Mouse (Mus musculus) heart, embryonic 10.5 days (tissue): ENCODE data around the gene Gm45713. TPM values are rescaled to one million over a fixed set of nuclear protein-coding genes. Genes with fewer than 3 reads are reported as not detected.
A peak's percentile ranks its signal among the peaks of the same experiment; 100 is the strongest.
"Not testable (repeated sequence)": the region's sequence is repeated elsewhere in the genome, so short reads cannot be mapped to it uniquely, and the experiment has no call there.

Experiments
- DNase-seq: peaks from one replicate; pipeline ENCODE4 v3.0.0-alpha.2; 2017; ENCODE audit warnings: low spot score
- H3K27ac ChIP-seq: fragments of 300-500 bp; sonication (generic); 2 replicates; pipeline ENCODE4 v1.5.1; 2016; ENCODE audit warnings: mild to moderate bottlenecking
- H3K27me3 ChIP-seq: fragments of 300-500 bp; sonication (generic); 2 replicates; pipeline ENCODE4 v1.6.1; 2016; ENCODE audit warnings: mild to moderate bottlenecking; ENCODE audit not compliant: poor library complexity, insufficient read depth, severe bottlenecking
- H3K36me3 ChIP-seq: fragments of 300-500 bp; sonication (generic); 2 replicates; pipeline ENCODE4 v1.6.1; 2016; ENCODE audit warnings: mild to moderate bottlenecking, moderate library complexity
- H3K4me1 ChIP-seq: fragments of 300-500 bp; sonication (generic); 2 replicates; pipeline ENCODE4 v1.6.1; 2016; ENCODE audit warnings: mild to moderate bottlenecking
- H3K4me3 ChIP-seq: fragments of 300-500 bp; sonication (generic); 2 replicates; pipeline ENCODE4 v1.5.1; 2016; ENCODE audit warnings: mild to moderate bottlenecking, moderate library complexity
- H3K9me3 ChIP-seq: fragments of 300-500 bp; sonication (generic); 2 replicates; pipeline ENCODE4 v1.6.1; 2016; ENCODE audit warnings: mild to moderate bottlenecking, moderate library complexity
- WGBS: fragments of 180-500 bp; shearing (Covaris S2); methylation state at CpG from one replicate; pipeline ENCODE4 v1.1.7; 2016; 5-methylcytosine and 5-hydroxymethylcytosine counted together
- polyA plus RNA-seq: library from polyadenylated mRNA; unstranded; fragments of >200 nt; fragmentation: Nextera tagmentation; extraction: Ambion mirVana; gene quantifications from 2 replicates; pipeline ENCODE4 v1.2.1, GENCODE M21; 2016

The Gm45713 gene
- polyA plus RNA-seq, 1 experiment from 2014 or later, result 0.58 TPM

DNA sequence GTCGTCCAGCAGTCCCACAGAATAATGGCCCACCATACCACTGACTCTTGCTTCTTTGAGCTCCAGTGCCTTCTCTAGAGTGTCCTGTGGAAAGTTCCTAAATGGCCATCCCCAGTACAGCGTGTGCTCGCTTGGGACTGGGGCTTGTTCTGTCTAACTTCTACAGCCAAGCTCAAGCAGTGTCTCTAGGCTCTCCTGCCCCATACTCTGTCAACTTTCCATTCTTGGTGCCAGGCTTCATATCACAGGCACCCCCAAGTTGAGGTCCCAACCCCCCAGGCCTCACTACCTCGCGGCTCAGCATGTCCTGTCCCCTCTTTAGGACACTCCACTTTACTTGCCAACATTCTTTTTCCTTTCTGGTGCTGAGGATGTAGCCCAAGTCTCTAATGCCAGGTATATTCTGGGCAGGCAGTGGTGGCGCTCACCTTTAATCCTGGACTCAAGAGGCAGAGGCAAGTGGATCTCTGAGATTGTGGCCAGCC, 24.3 kb upstream of the Gm45713 start:
- H3K27ac ChIP-seq, result no peak overlapping the region
- H3K4me3 ChIP-seq, result no peak overlapping the region
- 90% methylated on average over 6 of the region's 6 CpGs for WGBS
- peaks cover 31% of the 10 kb centered on the region for H3K27me3 ChIP-seq
- peaks cover 35% of the 10 kb centered on the region for H3K36me3 ChIP-seq
- no peaks in the 10 kb centered on the region for H3K9me3 ChIP-seq
- peaks cover 23% of the 10 kb centered on the region for H3K4me1 ChIP-seq
- DNase-seq, result no peak

DNA sequence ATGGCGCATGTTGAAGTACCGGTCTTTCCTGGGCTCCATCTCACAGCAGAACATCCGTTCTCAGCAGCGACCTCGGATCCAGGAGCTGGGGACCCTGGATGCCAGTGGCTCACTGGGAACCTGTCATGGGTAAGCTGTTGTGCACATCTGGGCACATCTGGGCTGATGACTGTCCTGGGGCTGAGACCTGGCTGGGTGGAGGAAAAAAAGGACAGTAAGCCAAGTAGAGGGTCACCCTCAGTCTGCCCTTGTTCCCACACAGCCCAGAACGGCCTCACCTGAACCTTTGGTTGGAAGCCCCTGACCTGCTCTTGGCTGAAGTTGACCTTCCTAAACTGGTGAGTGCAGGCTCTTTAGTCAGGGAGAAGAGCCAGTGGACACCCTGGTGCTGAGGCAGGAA, 23.0 kb upstream of the Gm45713 start:
- Histone ChIP-seq H3K27ac (no peak overlapping the region), H3K36me3 (peaks cover 35% of the 10 kb centered on the region), H3K9me3 (no peaks in the 10 kb centered on the region), H3K4me1 (peaks cover 24% of the 10 kb centered on the region), H3K27me3 (peaks cover 17% of the 10 kb centered on the region), H3K4me3 (no peak overlapping the region)
- no peak for DNase-seq
- WGBS, result 94% methylated on average over 6 of the region's 6 CpGs

DNA sequence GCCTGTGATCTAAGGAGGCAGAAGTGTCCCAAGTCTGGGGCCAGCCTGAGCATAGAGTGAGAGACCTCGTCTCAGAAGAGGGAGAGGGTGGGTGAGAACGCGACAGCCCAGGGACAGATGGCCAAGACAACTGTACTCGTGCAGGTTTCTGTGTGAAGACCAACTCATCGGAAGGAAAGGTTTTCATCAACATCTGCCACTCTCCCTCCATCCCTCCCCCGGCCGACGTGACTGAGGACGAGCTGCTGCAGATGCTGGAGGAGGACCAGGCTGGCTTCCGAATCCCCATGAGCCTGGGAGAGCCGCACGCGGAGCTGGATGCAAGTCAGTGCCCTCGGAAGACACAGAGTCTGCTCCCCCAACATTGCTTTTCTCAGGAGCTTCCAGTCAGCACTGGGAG, 21.4 kb upstream of the Gm45713 start:
- Histone ChIP-seq H3K27ac (no peak overlapping the region), H3K4me1 (peaks cover 19% of the 10 kb centered on the region), H3K36me3 (peaks cover 35% of the 10 kb centered on the region), H3K9me3 (no peaks in the 10 kb centered on the region), H3K4me3 (no peak overlapping the region), H3K27me3 (peaks cover 2% of the 10 kb centered on the region)
- WGBS, result 82% methylated on average over 14 of the region's 14 CpGs
- no peak for DNase-seq

DNA sequence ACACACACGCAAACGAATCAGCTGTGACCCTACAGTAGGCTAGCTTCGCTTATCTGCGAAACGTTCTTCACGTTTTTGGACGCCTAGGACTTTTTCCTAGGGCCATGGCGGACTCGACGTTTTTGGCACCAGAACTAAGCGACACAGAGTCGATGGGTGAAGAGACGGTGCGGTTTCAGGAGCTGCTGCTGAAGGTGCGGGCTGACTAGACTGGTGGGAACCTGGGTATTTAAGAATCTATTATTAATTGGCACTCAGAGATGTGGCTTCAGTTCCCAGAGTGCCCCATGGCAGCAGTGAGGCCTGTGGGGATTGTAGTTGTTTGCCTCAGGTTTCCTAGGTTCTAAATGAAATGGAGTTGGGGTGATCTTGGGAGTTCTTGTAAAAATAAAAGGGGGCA, 20.2 kb upstream of the Gm45713 start:
- DNase-seq, result no peak
- 93% methylated on average over 15 of the region's 15 CpGs for whole genome bisulfite sequencing
- H3K27ac ChIP-seq, result no peak overlapping the region
- no peaks in the 10 kb centered on the region for H3K27me3 ChIP-seq
- H3K4me3 ChIP-seq, result no peak overlapping the region
- H3K9me3 ChIP-seq, result no peaks in the 10 kb centered on the region
- peaks cover 13% of the 10 kb centered on the region for H3K4me1 ChIP-seq
- peaks cover 35% of the 10 kb centered on the region for H3K36me3 ChIP-seq

DNA sequence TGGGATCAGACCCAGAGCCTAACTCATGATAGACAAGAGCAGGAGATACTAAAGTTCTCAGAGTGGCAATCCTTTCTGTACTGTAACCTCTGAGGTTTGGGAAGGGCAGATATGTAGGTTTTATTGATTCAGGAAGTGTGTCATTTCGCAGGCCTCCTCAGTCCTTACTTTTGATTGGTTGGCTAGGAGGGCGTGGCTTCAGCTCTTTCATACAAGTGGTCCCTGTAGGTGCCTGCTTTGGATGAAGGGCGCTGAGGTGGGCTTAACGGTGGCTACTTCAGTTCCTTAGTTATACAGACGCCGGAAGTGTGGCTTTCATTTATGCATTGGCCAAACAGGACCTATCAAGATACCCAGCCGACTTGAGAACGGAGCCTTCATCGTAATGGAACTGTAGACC, 19.6 kb upstream of the Gm45713 start:
- Histone ChIP-seq H3K9me3 (no peaks in the 10 kb centered on the region), H3K4me3 (no peak overlapping the region), H3K36me3 (peaks cover 29% of the 10 kb centered on the region), H3K4me1 (peaks cover 14% of the 10 kb centered on the region), H3K27me3 (no peaks in the 10 kb centered on the region), H3K27ac (no peak overlapping the region)
- WGBS, result 82% methylated on average over 9 of the region's 9 CpGs
- no peak for DNase-seq

DNA sequence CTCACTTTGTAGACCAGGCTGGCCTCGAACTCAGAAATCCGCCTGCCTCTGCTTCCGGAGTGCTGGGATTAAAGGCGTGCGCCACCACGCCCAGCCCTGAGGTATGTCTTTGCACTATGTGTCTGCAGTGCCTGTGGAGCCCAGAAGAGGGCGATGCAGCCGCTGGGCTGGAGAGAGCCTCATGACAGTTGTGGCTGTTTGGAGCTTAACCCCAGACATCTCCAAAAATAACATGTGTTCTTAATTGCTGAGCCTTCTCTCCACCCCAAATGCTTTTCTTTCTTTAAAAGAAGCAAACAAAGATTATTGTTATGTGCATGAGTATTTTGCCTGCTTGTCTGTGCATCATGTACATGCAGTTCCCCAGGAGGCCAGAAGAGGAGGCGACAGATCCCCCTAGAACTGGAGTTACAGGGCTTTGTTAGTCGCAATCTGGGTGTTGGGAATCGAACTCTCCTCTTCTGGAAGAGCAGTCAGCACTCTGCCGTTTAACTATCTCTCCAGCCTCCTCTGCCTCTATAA, 19.0 kb upstream of the Gm45713 start:
- DNase-seq, result no peak
- Histone ChIP-seq H3K9me3 (no peaks in the 10 kb centered on the region), H3K27ac (peak overlapping the region; percentile 96), H3K27me3 (no peaks in the 10 kb centered on the region), H3K4me3 (peak overlapping the region; percentile 77), H3K36me3 (peaks cover 27% of the 10 kb centered on the region), H3K4me1 (peaks cover 16% of the 10 kb centered on the region)
- 74% methylated on average over 12 of the region's 12 CpGs for WGBS

DNA sequence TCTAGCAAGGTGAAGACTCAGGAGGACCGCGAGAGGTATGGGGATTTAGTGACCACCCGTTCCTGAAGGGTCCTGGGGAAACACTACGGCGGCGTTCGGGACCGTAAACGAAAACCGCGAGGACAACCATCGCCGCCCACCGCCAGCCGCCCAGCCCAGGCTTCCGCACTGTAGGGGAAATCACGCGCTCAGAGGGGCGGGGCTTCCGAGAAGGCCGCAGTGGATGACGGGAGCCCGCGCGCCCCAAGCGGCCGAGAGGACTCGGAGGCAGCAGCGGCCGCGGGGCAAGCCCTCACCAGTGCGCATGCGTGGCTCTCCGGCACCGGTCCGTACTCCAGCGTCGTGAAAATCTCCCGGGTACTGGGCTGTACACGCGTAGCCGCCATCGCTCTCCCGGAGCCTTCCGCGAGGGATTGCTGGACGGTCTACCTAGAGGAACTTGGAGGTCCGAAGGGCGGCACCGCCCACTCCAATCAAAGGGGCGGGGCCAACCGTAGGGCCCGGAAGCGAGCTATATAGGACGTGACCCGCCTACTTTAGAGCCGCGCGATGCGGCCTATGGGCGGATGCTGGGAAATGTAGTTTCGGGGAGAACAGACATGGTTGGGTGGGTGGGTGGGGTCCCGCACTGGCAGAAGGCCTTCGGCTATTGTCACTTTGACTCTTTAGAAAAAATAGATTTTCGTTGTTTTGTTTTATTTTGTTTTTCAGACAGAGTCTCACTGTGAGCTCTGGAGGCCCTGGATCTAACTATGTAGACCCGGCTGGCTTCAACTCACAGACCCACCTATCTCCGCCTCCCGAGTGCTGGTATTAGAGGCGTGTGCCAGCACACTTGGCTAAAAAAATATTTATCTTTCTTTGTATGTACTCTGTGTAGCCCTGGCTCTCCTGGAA, 18.3 kb upstream of the Gm45713 start, which contains the start of the genes Pih1d1 and Aldh16a1:
Pih1d1 (plus strand) TSS at position 208 of the 897 bp plus-strand sequence.
Aldh16a1 (minus strand) TSS at position 489 of the 897 bp plus-strand sequence.
- 4% methylated on average over 69 of the region's 69 CpGs for WGBS

DNA sequence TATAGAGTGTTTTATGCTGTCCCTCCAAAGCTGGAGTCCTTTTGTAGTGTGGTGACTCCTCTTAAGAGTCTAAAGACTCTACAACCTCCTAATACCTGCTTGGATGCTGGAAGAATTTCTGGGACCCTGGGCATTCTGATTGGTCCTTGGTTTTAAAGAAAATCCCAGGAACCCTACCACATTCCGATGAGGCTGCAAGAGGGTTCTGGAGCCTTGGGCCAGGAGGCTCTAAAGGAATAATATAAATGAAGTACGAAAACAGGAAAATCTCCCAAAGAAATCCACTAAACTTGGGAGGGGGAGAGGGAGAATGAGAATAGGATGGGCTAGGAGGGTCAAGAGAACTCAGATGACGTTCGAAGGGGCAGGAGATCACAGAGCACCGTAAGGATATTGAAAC, 17.6 kb upstream of the Gm45713 start:
- Histone ChIP-seq H3K4me1 (peaks cover 24% of the 10 kb centered on the region), H3K4me3 (peak overlapping the region; percentile 77), H3K27me3 (no peaks in the 10 kb centered on the region), H3K36me3 (peaks cover 14% of the 10 kb centered on the region), H3K27ac (peak overlapping the region; percentile 96), H3K9me3 (no peaks in the 10 kb centered on the region)
- 6% methylated on average over 5 of the region's 5 CpGs for WGBS
- DNase-seq, result no peak

More for the DNA sequence above, 18.3 kb upstream of the Gm45713 start, which contains the start of the genes Pih1d1 and Aldh16a1:
- peak; percentile 98 for DNase-seq
- no peaks in the 10 kb centered on the region for H3K27me3 ChIP-seq
- H3K4me1 ChIP-seq, result peaks cover 21% of the 10 kb centered on the region
- no peaks in the 10 kb centered on the region for H3K9me3 ChIP-seq
- H3K36me3 ChIP-seq, result peaks cover 20% of the 10 kb centered on the region
- peak within 1 kb of the TSS; percentile 96 for H3K27ac ChIP-seq
- H3K4me3 ChIP-seq, result peak within 1 kb of the TSS; percentile 77

DNA sequence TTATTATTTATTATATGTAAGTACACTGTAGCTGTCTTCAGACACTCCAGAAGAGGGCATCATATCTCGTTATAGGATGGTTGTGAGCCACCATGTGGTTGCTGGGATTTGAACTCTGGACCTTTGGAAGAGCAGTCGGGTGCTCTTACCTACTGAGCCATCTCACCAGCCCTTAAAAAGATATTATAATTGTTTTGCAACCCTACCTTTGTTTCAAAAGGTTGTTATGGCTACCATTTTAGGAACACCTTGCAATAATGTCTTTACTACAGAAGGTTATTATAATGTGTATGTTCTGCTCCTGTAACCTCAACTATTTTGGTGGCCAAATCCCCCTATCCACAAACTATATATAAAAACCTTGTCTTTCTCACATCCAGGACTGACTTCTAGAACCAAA, 17.0 kb upstream of the Gm45713 start:
- H3K4me1 ChIP-seq, result peaks cover 30% of the 10 kb centered on the region
- not testable (repeated sequence) for DNase-seq, H3K27me3 ChIP-seq, H3K9me3 ChIP-seq
- H3K27ac ChIP-seq, result peak overlapping the region; percentile 96; the same call in 1 of the 2 replicates
- peaks cover 13% of the 10 kb centered on the region for H3K36me3 ChIP-seq
- 87% methylated on average over 2 of the region's 2 CpGs for WGBS
- H3K4me3 ChIP-seq, result peak overlapping the region; percentile 77; the same call in 1 of the 2 replicates

DNA sequence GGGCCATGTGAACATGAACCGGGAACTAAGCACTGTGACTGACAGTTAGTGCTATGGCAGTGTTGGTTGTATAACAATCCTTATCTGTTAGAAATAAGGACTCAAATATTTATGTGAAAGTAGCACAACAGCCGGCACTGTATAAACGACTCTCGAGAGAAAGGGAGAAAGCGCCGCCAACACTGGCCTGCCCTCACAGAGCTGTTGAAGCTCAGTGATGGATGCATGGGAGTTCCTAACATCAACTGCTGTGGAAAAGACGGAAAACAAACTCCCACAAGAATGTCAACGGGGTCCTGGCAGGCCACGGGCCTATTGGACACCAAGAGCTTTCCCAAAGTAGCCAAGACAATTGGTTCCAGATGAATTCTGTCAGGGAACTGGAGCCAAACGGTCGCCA, 15.3 kb upstream of the Gm45713 start:
- Histone ChIP-seq H3K4me1 (peaks cover 33% of the 10 kb centered on the region), H3K27ac (no peak overlapping the region), H3K4me3 (no peak overlapping the region), H3K27me3 (no peaks in the 10 kb centered on the region), H3K36me3 (peaks cover 19% of the 10 kb centered on the region), H3K9me3 (no peaks in the 10 kb centered on the region)
- no peak for DNase-seq
- WGBS, result 68% methylated on average over 11 of the region's 11 CpGs

DNA sequence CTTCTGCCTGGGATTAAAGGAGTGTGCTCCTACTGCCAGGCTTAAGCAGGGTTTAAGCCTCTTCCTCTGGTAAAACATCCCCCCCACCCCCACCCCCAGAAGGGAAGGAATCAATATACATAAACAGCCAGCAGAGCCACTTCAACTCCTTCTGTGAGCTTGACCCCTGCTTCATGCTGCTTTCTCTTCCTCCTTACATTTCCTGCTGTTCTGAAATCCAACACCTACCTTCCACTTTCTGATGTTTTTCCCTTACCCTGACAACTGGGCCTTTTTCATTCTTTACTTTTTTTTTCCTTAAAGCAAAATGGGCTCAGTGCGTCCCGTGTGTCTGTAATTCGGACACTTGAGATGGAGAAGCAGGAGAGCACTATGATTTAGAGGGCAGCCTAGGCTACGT, 14.3 kb upstream of the Gm45713 start:
- Histone ChIP-seq H3K9me3 (no peaks in the 10 kb centered on the region), H3K27me3 (no peaks in the 10 kb centered on the region), H3K4me1 (peaks cover 33% of the 10 kb centered on the region), H3K27ac (peak overlapping the region; percentile 63), H3K4me3 (no peak overlapping the region), H3K36me3 (peaks cover 29% of the 10 kb centered on the region)
- 59% methylated on average over 4 of the region's 4 CpGs for WGBS
- DNase-seq, result no peak

DNA sequence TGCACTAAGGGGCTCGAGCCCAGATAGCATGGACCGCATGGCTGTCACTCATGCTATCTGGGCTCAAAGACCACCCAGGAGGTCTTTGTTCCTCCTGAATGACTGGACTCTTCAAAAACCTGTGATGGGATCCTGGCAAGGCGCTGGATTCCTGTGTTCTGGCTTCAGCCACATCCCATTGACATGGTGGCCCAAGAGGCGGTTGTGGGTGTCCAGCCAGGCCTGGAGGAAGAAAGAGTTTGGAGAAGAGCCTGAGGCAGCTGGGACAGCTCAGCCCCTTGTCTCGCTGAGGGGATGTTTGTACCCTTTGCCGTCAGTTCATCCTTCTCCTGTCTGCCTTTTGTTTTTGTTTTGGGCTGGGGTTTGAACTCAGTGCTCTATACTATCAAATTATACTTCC, 13.5 kb upstream of the Gm45713 start:
- WGBS, result 60% methylated on average over 6 of the region's 6 CpGs
- Histone ChIP-seq H3K4me1 (peaks cover 27% of the 10 kb centered on the region; the same call in 1 of the 2 replicates), H3K27ac (no peak overlapping the region; the same call in 1 of the 2 replicates), H3K36me3 (peaks cover 36% of the 10 kb centered on the region), H3K9me3 (no peaks in the 10 kb centered on the region), H3K4me3 (no peak overlapping the region), H3K27me3 (no peaks in the 10 kb centered on the region)
- no peak for DNase-seq

DNA sequence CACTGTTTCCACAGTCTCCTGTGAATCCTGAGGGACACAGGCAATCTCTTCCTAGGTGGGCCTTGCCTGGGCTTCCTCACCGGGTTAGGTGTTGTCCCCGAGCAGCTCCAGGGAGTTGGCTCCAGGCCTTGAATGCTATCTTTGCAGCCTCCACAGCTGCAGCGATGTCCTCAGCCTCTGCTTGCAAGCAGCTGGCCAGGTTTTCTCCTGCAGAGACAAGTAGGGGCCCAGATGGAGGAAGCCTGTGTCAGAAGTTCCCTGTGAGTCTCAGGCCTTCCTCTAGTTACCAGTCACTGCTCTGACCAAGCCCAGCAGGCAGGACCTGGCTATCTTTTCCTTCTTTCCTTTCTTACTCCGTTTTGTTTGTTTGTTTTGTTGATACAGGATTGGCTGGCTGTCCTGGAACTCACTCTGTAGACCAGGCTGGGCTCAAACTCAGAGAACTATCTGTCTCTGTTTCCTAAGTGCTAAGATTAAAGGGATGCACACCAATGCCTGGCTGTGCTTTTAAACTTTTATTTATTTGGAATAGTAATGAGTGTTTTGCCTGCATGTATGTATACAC, 12.6 kb upstream of the Gm45713 start:
- Histone ChIP-seq H3K4me3 (no peak overlapping the region), H3K36me3 (peaks cover 44% of the 10 kb centered on the region), H3K27me3 (no peaks in the 10 kb centered on the region), H3K9me3 (no peaks in the 10 kb centered on the region), H3K27ac (peak overlapping the region; percentile 62), H3K4me1 (peaks cover 25% of the 10 kb centered on the region; the same call in 1 of the 2 replicates)
- DNase-seq, result no peak
- 37% methylated on average over 4 of the region's 4 CpGs for WGBS
